Mouse (Mus musculus) lung, adult 2 months (tissue): ENCODE measurements around the gene Bcl9l. TPM values are rescaled to one million over a fixed set of nuclear protein-coding genes. Genes with fewer than 3 reads are reported as not detected.

ENCODE experiments used
- DNase-seq: peaks from one replicate; pipeline ENCODE4 v3.0.0; 2022
- H3K4me1 ChIP-seq: fragments of 200-500 bp; 2 replicates; pipeline ENCODE4 v1.6.1; 2011; ENCODE audit warnings: low read length; ENCODE audit not compliant: control insufficient read depth, insufficient read depth
- H3K4me3 ChIP-seq: fragments of 200-500 bp; replicated peaks from 2 replicates; pipeline ENCODE3; 2011; ENCODE audit warnings: low read depth, mild to moderate bottlenecking, control low read depth, low read length; ENCODE audit errors: extremely low read depth
- CTCF ChIP-seq: fragments of 200-500 bp; IDR thresholded peaks from 2 replicates; pipeline ENCODE4 v1.5.1; 2011; ENCODE audit warnings: mild to moderate bottlenecking, low read length, control low read depth; ENCODE audit not compliant: insufficient read depth
- POLR2A ChIP-seq: fragments of 200-500 bp; IDR thresholded peaks from 2 replicates; pipeline ENCODE4 v1.6.1; 2011; ENCODE audit warnings: low read depth, mild to moderate bottlenecking, control low read depth, low read length, borderline replicate concordance; ENCODE audit errors: extremely low read depth
- WGBS: fragments of 180-500 bp; shearing (Covaris S2); methylation state at CpG from one replicate; pipeline ENCODE4 v1.1.7; 2018; 5-methylcytosine and 5-hydroxymethylcytosine counted together
- polyA plus RNA-seq: library from polyadenylated mRNA; depleted of rRNA; stranded (reverse); fragments of >200 nt; gene quantifications from 2 replicates; pipeline ENCODE4 v1.2.3, GENCODE M21; 2012

Gene Bcl9l
- polyA plus RNA-seq, 1 experiment: 69.0 TPM

- 45% methylated on average over 7 of the region's 7 CpGs for WGBS
- H3K4me1 ChIP-seq: peaks cover 7% of the 10 kb centered on the region; the same call in 1 of the 2 replicates
- no peak for TF ChIP-seq CTCF
- TF ChIP-seq POLR2A: no peak
- no peak for DNase-seq
- H3K4me3 ChIP-seq: no peak overlapping the region
Measured at GRCm38 (mm10) chr9:44518068-44518467, 35.4 kb downstream of the Bcl9l start.

DNA sequence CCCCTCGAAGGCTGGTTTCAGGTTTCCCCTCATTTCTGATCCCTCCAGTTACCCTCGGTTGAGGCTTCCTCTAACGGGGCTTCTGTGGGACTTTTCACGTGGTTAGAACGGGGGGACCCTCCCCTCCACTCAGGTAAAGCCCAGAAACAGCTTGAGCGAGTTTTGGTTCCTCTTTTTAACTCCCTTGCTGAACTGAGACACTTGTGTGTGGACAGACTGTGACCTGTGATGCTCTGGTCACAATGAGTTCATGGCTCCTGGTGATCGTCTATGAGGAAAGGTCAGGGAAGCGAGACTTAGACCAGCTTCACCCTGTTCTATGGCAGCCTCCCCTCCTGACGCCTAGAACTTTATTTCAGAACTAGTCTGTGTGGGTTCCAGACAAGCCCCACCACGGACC lies 39.3 kb downstream of the Bcl9l start:
- H3K4me1 ChIP-seq: no peaks in the 10 kb centered on the region
- no peak overlapping the region for H3K4me3 ChIP-seq
- no peak for DNase-seq
- TF ChIP-seq POLR2A: no peak
- no peak for TF ChIP-seq CTCF
- 69% methylated on average over 10 of the region's 10 CpGs for WGBS

GRCm38 (mm10) chr9:44523686-44524085 lies 41.1 kb downstream of the Bcl9l start:
- H3K4me1 ChIP-seq: no peaks in the 10 kb centered on the region
- TF ChIP-seq CTCF (no peak), POLR2A (no peak)
- no peak overlapping the region for H3K4me3 ChIP-seq
- 59% methylated on average over 5 of the region's 5 CpGs for WGBS
- DNase-seq: no peak

DNA sequence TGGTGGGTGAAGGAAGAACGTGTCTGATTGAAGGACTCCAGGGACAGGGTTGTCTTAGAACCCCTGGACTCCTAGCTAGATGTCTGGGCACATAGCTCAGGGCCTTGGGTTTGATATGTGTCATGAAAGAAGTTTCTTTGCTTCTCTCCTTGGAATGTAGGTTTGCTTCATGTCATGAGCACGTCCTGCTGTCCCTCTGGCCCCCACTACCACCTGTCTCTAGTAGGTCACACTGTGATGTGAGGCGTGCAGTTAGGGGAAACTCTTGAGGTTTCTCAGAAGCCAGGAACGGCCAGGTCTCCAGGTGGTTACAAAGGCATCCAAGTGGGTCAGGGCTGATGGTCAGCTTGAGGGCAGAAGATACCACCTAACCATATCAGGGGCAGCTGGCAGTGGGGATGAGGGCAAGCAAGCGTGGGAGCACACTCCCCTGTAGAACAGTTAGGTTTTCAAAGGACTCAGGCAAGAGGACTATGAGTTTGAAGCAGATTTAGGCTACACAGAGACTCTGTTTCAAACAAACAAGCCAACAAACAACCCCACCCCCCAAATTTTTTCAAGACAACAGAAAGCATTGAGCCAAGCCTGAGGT lies 41.7 kb downstream of the Bcl9l start:
- Histone ChIP-seq H3K4me3 (no peak overlapping the region), H3K4me1 (no peaks in the 10 kb centered on the region)
- no peak for DNase-seq
- 69% methylated on average over 5 of the region's 5 CpGs for WGBS
- no peak for TF ChIP-seq POLR2A
- TF ChIP-seq CTCF: no peak

DNA sequence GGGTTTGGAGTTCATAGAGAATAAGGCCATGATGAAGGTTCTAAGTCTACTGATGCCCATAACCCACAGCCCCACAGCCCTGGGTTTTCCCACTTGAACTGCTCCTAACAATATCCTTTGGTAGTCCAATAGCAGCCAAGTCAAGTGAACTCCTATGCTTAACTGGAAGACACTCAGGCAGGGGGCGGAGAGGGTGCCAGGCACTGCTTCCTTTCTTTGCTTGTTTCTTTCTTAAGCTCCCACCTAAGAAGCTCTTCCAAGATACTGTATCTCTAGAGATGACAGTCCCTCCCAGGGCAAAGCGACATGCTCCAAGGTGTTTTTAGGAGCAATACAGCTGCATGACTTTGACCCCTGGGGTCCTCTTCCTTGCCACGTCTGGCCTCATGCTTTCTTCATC lies 42.4 kb downstream of the Bcl9l start:
- H3K4me3 ChIP-seq: no peak overlapping the region
- H3K4me1 ChIP-seq: no peaks in the 10 kb centered on the region
- no peak for DNase-seq
- 87% methylated on average over 3 of the region's 3 CpGs for WGBS
- TF ChIP-seq POLR2A (no peak), CTCF (no peak)

- Histone ChIP-seq H3K4me3 (no peak overlapping the region), H3K4me1 (no peaks in the 10 kb centered on the region)
- no peak for DNase-seq
- 85% methylated on average over 8 of the region's 8 CpGs for WGBS
- TF ChIP-seq CTCF (no peak), POLR2A (no peak)
Measured at GRCm38 (mm10) chr9:44525589-44525988, 43.0 kb downstream of the Bcl9l start.

GRCm38 (mm10) chr9:44526337-44527112 lies 43.9 kb downstream of the Bcl9l start:
- TF ChIP-seq CTCF (no peak), POLR2A (no peak)
- Histone ChIP-seq H3K4me1 (no peaks in the 10 kb centered on the region), H3K4me3 (no peak overlapping the region)
- no peak for DNase-seq
- 56% methylated on average over 9 of the region's 9 CpGs for WGBS

DNA sequence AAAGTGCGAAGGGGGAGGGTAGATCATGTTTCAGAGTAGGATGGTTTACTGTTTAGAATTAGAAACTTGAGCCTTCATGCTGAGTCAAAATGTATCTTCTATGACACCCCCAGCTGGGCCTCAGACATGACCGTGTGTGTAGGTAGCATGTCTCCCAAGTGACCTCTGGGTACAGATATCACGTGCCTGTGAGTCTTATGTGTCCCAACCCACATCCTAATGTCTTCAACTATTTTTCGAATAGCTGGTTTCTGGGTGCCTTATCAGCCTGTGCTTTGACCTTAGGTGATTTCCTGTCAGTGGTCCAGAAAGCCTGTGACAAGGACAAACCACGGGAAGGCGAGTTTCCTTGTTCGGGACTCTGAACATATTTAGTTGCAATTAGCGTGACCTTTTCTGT lies 45.7 kb downstream of the Bcl9l start:
- TF ChIP-seq CTCF (no peak), POLR2A (no peak)
- Histone ChIP-seq H3K4me3 (no peak overlapping the region), H3K4me1 (no peaks in the 10 kb centered on the region)
- 52% methylated on average over 8 of the region's 8 CpGs for WGBS
- DNase-seq: no peak

GRCm38 (mm10) chr9:44532991-44533580 lies 50.5 kb downstream of the Bcl9l start:
- WGBS: 86% methylated on average over 6 of the region's 6 CpGs
- TF ChIP-seq CTCF: no peak
- no peak for TF ChIP-seq POLR2A

More at GRCm38 (mm10) chr9:44532991-44533580, 50.5 kb downstream of the Bcl9l start:
- DNase-seq: no peak
- Histone ChIP-seq H3K4me3 (no peak overlapping the region), H3K4me1 (peaks cover 2% of the 10 kb centered on the region; the same call in 1 of the 2 replicates)
